Mouse (Mus musculus): ENCODE measurements around the gene Ctrl. TPM values are rescaled to one million over a fixed set of nuclear protein-coding genes. Genes with fewer than 3 reads are reported as not detected.

The Ctrl gene
- total RNA-seq, 2 experiments from 2014 or later = 0.30 to 0.70 TPM

DNA sequence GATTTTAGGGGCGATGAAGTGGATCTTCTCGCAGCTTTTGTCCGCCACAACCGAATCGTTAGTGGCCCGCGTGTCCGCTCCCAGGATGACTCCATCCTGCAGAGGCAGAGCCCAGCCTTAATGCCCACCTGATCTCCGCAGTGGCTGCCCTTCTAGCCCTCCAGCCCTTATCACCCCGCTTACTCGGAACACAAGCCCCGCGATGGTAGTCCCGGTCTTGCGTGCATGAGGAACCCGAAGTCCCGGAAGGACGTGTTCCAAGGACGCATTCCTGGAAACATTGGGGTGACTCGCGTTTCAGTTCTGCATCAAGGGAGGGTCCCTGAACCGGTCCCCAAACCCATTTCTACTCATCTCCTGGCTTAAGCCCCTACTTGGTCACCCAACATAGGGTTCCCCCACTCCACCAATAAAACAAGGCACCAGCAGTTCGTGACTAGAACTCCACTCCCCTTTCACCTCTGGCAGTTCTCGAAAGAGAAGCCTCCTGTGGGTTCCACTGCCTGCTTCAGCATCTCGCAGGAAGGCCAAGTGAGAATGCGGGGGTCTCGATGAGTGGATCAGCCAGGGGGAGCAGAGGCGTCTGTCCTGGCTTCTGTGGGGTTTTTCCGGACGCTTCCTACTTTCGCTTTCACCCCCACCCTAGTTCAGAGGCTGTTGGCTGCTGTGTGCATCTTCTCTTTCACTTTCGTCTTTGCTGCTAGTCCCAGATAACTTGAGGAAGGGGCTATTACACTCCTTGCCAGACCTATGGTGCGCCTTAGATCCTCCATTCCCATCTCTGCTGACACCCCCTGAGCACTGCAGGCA lies 4.0 kb upstream of the Ctrl start:
- DNase-seq = peak; percentile 69

DNA sequence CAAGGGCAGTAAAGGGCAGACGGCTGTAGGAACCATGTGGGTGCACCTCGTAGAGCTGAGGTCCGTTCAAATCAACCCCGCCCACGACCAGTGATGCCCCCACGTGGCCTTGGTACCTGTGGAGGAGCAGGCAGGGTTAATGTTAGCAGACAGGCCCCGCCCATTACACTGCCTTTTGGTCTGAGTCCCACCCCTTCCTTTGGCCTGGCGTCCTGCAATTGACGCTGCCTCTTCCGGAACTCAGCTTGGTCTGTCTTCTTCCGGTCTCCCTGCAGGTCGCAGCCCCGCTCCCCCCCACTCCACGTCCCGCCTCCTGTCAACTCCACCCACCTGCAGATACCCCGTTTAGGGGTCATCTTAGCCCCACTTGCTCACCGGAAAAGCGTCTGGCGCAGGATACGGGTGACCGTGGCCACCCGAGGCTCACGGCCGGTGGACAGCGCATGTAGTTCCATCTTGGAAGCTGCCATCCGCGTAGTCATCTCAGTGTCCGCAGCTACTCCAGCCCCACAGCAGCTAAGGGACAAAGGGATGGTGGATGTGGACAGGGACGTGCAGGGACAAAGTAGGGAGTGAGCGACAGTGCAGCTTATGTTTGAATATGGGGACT lies 3.3 kb upstream of the Ctrl start:
- peak; percentile 92 for DNase-seq

DNA sequence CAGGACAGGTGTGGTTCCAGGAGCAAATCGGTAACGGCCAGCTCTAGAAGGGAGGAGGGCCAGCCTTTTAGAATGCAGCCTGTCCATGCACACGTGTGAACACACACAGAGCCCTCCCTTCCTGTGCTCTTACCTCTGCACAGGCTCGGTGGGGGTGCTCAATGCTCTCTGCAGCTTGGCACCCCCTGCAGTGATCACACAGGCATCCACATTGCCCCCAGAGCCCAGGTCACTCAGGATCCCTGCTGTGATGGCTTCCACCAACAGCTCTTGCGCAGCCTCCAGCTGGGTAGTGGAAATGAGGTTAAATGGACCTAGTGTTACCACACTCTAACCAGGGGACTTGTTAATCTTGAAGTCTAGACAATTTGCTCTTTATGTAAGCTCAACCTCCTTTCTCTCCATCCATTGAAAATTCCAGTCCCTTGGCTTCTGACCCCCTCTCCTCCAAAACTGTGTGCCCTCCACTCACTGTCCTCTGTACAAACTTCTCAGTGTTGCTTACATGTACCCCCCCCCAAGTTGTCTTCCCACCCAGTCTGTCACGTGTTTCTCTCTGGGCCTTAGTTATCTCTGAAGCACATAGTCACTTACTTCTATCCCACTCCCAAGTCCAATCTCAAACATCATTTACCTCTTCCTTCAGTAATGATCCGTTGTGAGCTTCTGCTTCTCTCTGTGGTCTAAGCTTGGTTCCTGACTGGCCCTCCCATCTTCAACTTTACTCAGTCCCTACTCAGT lies 2.4 kb upstream of the Ctrl start:
- DNase-seq = no peak

- DNase-seq = no peak
Measured at GRCm38 (mm10) chr8:105935105-105935504, 1.4 kb upstream of the Ctrl start.

DNA sequence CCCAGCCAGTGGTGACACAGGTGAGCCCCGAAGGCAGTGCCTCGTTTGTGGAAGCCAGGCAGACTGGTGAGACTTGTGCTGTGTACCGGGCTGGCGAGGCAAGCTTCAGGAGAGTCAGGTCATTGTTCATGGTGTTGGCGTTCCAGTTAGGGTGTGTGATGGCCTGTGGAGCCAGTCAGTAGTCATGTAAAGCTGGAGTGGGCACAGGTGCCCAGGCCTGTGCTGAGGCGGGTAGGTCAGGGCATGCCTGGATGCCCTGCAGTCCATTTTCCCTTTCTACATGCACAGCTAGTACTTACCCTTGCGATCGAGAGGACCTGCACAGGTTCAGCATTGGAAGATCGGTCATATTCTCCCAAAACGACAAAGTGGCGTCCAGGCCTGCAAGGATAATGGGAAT lies 1.1 kb downstream of the Ctrl start:
- no peak for DNase-seq

GRCm38 (mm10) chr8:105931271-105931670 lies 2.4 kb downstream of the Ctrl start:
- no peak for DNase-seq

DNA sequence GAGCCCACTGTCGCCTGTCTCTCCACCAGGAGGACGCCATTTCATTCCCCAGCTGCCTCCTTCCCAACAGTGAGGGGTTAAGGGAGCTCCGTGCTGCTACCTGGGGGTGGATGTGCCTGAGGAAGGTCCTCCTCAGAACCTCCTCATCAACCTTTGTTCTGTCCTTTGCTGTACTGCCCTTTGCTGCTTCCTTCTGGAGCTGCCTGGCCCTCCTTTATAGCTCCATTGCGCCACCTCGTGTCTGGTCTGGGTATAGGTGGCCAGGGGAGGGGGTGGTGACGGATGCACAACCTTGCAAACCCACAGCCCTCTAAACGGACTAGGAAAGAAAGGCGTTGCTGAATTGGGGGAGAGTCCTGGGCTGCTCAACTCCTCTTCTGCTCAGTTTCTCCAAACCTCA lies 3.1 kb downstream of the Ctrl start:
- DNase-seq = peak; percentile 94

DNA sequence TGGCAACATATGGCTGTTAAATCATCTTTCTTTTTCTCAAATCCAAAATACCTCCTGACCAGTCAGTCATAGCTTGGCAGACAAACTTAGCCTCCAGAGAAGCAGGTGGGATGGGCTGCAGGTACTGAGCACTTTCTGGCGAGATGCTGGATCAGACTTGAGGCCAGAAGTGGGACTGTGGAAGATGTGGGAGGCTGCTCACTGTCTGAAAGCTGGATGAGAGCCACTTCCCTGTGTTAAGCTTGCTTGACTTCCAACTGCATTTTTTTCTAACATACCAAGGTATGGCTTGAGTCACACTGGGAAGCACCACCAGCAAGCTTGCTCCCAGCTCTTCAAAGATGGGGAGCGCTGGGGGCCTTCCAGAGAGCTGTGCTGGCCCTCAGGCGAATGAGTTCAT lies 8.5 kb downstream of the Ctrl start:
- no peak for DNase-seq

GRCm38 (mm10) chr8:105919390-105919789 lies 14.3 kb downstream of the Ctrl start:
- DNase-seq = no peak

DNA sequence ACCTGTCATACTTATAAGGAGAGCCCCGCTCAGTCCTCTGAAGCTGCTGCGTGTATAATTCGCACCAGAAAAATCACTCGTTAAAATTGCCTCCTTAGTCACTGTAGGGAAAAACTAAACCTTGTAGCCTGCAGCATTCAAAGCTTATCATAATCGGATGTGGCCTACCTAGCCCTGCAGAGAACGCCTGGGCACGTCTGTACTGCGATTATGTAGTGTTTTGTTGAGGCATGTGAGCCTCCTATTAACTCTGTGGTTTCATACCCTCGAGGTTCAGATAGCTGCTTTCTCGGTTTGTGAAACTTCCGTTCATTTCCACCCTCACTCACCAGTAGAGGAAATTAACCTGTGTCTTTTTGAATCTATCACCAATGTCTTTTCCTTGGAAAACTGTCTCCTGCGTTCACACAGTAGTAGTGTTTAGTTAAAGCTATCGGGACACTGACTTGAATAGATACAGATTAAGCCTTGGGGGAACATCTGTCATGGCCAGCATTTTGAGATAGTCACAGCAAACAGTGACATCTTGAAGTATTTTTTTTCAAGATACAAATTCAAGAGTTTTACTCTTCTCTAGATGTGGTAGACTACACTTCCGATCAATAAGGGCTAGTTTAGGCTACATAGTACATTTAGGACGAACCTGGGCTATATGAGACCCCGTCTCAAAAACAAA lies 32.6 kb downstream of the Ctrl start:
- no peak for DNase-seq

- peak; percentile 97 for DNase-seq
Measured at GRCm38 (mm10) chr8:105900180-105900940, 33.3 kb downstream of the Ctrl start, which contains the start of gene Pskh1. Gene Pskh1, plus strand, starts transcription at chr8:105900441.

DNA sequence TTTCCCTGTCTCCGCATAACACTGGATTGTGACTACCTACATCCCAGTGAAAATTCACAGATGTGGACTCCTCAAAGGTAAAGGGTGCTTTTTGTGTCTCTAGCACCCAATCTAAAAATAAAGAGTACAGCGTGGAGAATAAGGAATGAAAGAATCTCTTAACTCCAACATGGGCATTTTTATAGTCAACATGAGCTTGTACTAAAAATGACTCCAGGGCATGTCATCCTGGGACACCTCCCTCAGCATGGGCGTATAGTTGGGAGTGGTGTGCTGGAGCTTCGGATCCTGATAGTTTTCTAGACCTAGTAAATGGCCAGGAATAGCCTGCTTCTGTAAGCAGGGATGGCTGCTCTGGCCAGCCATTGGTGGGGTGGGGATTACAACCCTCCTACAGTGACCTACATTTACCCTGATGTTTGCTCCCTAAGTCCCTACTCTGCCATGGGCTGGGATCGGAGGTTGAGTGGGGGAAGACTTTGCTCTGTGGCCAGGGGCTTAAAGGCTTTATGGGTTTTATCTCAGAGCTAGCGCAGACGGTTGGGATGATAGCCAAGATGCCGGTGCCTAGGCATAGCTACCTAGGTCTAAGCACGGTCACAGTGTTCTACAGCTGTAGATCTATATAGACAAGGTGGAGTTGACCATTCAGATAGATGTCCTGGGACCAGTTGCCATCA lies 35.7 kb downstream of the Ctrl start:
- DNase-seq = no peak

GRCm38 (mm10) chr8:105893339-105893738 lies 40.3 kb downstream of the Ctrl start, which contains the start of gene Nrn1l:
Gene Nrn1l, plus strand, starts transcription at chr8:105893567.
- peak; percentile 79 for DNase-seq

- DNase-seq = peak; percentile 48
Measured at GRCm38 (mm10) chr8:105892432-105892831, 41.2 kb downstream of the Ctrl start.

GRCm38 (mm10) chr8:105890870-105891269 lies 42.8 kb downstream of the Ctrl start:
- no peak for DNase-seq

- DNase-seq = no peak
Measured at GRCm38 (mm10) chr8:105889756-105890465, 43.8 kb downstream of the Ctrl start.
